Mouse (Mus musculus) ES-E14 (cell line): ENCODE measurements at regions not wholly inside any gene's neighbourhood (a gene's known extent, or its start where the extent isn't known, plus 50 kb on each side); places are given as distances from the start of the nearest gene placed in this dataset.

Source experiments
- DNase-seq: peaks from one replicate; pipeline ENCODE4 v3.0.0-alpha.2; 2013; ENCODE audit warnings: low read depth, low spot score
- H3K27ac ChIP-seq: 2 replicates; pipeline ENCODE4 v1.5.1; 2012; ENCODE audit warnings: low read depth, mild to moderate bottlenecking, low read length, moderate library complexity, mixed read lengths; ENCODE audit not compliant: poor library complexity, insufficient read depth, severe bottlenecking
- H3K36me3 ChIP-seq: 2 replicates; pipeline ENCODE4 v1.6.1; 2012; ENCODE audit warnings: mild to moderate bottlenecking, low read length, moderate library complexity, mixed read lengths; ENCODE audit not compliant: control insufficient read depth, poor library complexity, insufficient read depth, severe bottlenecking
- H3K4me1 ChIP-seq, 2 experiments: fragments of 150-350 bp in 1 of 2; sonication (generic) in 1 of 2; 2 replicates each; pipeline ENCODE4 v1.6.1; 2012; ENCODE audit warnings: low read length in 2 of 2, mild to moderate bottlenecking in 1 of 2, mixed read lengths in 1 of 2; ENCODE audit not compliant: control insufficient read depth in 2 of 2, insufficient read depth in 2 of 2, poor library complexity in 1 of 2
- H3K4me3 ChIP-seq, 2 experiments: fragments of 150-350 bp in 1 of 2; sonication (generic) in 1 of 2; 2 replicates each; pipeline ENCODE4 v1.5.1; 2012; ENCODE audit warnings: low read length in 2 of 2, low read depth in 1 of 2, mild to moderate bottlenecking in 1 of 2, mixed read lengths in 1 of 2; ENCODE audit not compliant: insufficient read depth in 1 of 2, poor library complexity in 1 of 2, severe bottlenecking in 1 of 2
- H3K9ac ChIP-seq: 2 replicates; pipeline ENCODE4 v1.6.1; 2012; ENCODE audit warnings: low read depth, mild to moderate bottlenecking, low read length, mixed read lengths; ENCODE audit not compliant: poor library complexity, insufficient read depth, severe bottlenecking
- H3K9me3 ChIP-seq: fragments of 150-350 bp; sonication (generic); 2 replicates; pipeline ENCODE4 v1.6.1; 2012; ENCODE audit warnings: low read depth, mild to moderate bottlenecking, low read length; ENCODE audit not compliant: control insufficient read depth, insufficient read depth
- CHD2 ChIP-seq: IDR thresholded peaks from 2 replicates; pipeline ENCODE4 v1.6.1; 2014; ENCODE audit warnings: mild to moderate bottlenecking, low read depth, low read length, inconsistent platforms
- HCFC1 ChIP-seq: IDR thresholded peaks from 2 replicates; pipeline ENCODE4 v1.6.1; 2012; ENCODE audit warnings: low read length, inconsistent platforms, borderline replicate concordance; ENCODE audit not compliant: insufficient read depth
- MAFK ChIP-seq: IDR thresholded peaks from 2 replicates; pipeline ENCODE4 v1.6.1; 2014; ENCODE audit warnings: mild to moderate bottlenecking, low read depth, low read length, inconsistent platforms; ENCODE audit not compliant: insufficient read depth
- ZC3H11A ChIP-seq: IDR thresholded peaks from 2 replicates; pipeline ENCODE4 v1.6.1; 2012; ENCODE audit warnings: low read depth, mild to moderate bottlenecking, inconsistent platforms, low read length, borderline replicate concordance
- ZNF384 ChIP-seq: IDR thresholded peaks from 2 replicates; pipeline ENCODE4 v1.6.1; 2012; ENCODE audit warnings: low read depth, low read length, inconsistent platforms
- in situ Hi-C, 2 experiments: fragments of 600-800 bp; cut with MboI; formaldehyde crosslinking; loops; one replicate each; pipeline ENCODE4 v1.15.1; 2025; ENCODE audit warnings: low sequenced_read_pairs in 2 of 2, inconsistent platforms in 1 of 2; ENCODE audit not compliant: unreplicated experiment in 2 of 2

DNA sequence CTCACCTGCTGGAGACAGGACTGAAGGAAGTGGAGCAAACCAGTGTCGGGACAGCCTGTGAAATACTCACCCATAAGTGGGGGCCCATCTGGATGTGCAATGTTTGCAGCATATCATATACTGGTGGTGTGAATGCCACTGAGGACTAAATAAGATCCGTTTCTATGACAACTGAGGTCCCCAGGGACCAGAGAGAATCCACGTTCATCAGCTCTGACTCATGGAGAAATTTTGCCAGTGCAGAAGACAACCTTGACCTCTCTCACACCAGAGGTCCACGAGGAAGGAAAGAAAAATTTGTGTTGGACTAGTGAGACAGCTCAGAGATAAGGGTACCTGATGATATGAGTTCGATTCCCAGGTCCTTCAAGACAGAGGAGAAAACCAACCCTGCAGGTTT lies 73.6 kb downstream of the Spesp1 start:
- no peak for DNase-seq
- in situ Hi-C loops: no loop called here
- no peak overlapping the region for H3K9ac ChIP-seq
- no peak overlapping the region for H3K4me3 ChIP-seq
- no peak for TF ChIP-seq CHD2
- no peak for TF ChIP-seq ZC3H11A
- no peak for TF ChIP-seq ZNF384
- TF ChIP-seq HCFC1: no peak
- no peak for TF ChIP-seq MAFK
- H3K27ac ChIP-seq: no peak overlapping the region
- no peaks in the 10 kb centered on the region for H3K4me1 ChIP-seq
- H3K36me3 ChIP-seq: no peaks in the 10 kb centered on the region
- H3K9me3 ChIP-seq: no peaks in the 10 kb centered on the region

DNA sequence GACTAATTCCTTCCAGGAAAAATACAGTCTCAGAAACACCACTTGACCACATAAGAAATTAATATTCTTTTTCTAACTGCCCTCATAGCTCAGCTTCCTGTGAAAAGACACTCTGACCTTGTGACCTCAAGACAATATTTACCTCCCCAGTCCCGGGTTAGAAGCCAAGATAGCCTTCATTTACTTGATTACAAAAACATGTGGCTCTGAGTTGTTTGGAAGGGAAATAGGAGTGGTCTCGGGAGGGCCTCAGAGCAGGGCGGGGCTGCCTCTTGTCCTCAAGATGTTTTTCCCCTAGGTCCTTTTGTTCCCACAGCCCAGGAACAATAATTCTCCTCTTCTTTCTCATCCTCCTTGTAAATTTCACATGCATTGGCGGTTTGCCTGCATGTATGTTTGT lies 76.7 kb downstream of the Spesp1 start:
- no peak overlapping the region for H3K4me3 ChIP-seq
- in situ Hi-C loops: no loop called here
- no peak overlapping the region for H3K9ac ChIP-seq
- H3K4me1 ChIP-seq: peaks cover 0 to 4% of the 10 kb centered on the region in 2 experiments; a peak in 2 of 4 replicates
- TF ChIP-seq ZC3H11A (no peak), CHD2 (no peak), ZNF384 (no peak), HCFC1 (no peak), MAFK (no peak)
- no peaks in the 10 kb centered on the region for H3K36me3 ChIP-seq
- H3K27ac ChIP-seq: no peak overlapping the region
- no peak for DNase-seq
- no peaks in the 10 kb centered on the region for H3K9me3 ChIP-seq

DNA sequence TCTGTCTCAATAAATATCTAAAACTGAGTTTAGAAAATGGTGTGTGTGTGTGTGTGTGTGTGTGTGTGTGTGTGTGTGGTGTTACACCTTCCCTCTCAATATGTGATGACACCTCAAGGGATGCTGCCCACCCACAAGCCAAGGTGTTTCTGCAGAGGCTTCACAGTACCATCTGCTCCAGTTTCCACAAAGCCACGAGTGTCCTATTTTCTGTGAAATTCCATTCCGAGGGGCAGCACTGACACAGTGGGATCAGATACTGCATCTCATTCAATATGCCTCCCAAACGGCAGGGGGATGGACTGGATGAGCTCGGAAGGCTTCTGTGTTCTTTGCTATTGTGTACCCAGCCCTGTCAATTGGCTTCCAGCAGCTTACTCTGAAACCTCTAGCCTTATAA lies 78.5 kb downstream of the Spesp1 start:
- H3K4me3 ChIP-seq: no peak overlapping the region
- H3K27ac ChIP-seq: no peak overlapping the region
- peaks cover 0 to 10% of the 10 kb centered on the region in 2 experiments; a peak in 2 of 4 replicates for H3K4me1 ChIP-seq
- no peak for TF ChIP-seq ZC3H11A
- no peak for TF ChIP-seq HCFC1
- TF ChIP-seq MAFK: no peak
- TF ChIP-seq ZNF384: no peak
- no peak for TF ChIP-seq CHD2
- no peaks in the 10 kb centered on the region for H3K36me3 ChIP-seq
- no peak for DNase-seq
- no peak overlapping the region for H3K9ac ChIP-seq
- in situ Hi-C loops: no loop called here
- H3K9me3 ChIP-seq: no peaks in the 10 kb centered on the region

DNA sequence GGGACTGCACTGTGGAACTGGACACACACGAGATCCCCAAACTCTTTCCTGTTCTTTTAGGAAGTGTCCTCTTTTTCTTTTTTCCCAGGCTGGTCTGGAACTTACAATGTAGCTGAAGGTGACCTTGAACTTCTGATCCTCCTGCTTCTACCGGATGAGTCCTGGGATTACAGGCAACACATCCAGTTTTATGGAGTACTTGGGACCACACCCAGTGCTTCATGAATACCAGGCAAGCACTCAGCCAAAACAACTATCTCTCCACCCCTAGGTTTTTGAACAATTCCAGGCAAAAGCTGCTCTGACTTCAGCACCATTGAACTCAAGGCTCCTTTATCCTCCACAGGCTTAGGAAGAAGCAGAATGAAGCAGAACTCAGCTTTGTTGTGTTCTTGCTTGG lies 79.7 kb downstream of the Spesp1 start:
- H3K4me3 ChIP-seq: no peak overlapping the region
- H3K27ac ChIP-seq: no peak overlapping the region; the same call in 1 of the 2 replicates
- H3K4me1 ChIP-seq: peaks cover 0 to 12% of the 10 kb centered on the region in 2 experiments; a peak in 2 of 4 replicates
- TF ChIP-seq MAFK (no peak), CHD2 (no peak), ZNF384 (no peak), ZC3H11A (no peak), HCFC1 (no peak)
- in situ Hi-C loops: no loop called here
- no peaks in the 10 kb centered on the region for H3K36me3 ChIP-seq
- H3K9me3 ChIP-seq: no peaks in the 10 kb centered on the region
- H3K9ac ChIP-seq: no peak overlapping the region
- DNase-seq: peak; percentile 63

DNA sequence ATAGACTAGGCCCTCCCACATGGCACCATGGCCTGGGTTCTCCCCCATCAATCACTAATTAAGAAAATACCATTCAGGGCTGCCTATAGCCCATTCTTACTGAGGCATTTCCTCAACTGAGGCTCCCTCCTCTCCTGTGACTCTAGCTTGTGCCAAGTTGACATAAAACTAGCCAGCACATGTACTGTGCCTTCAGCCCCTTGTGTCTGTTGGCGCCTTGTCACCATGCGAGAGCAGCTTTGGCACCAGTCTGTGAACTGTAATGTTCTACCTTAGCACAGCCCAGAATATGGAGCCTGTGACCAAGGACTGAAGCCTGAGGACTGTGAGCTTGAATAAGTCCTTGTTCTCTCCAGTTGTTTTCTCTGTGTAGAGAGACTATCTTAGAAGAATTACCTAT lies 75.0 kb upstream of the Glce start:
- Histone ChIP-seq H3K9ac (no peak overlapping the region), H3K4me1 (peaks cover 0 to 17% of the 10 kb centered on the region in 2 experiments; a peak in 2 of 4 replicates), H3K27ac (no peak overlapping the region), H3K9me3 (no peaks in the 10 kb centered on the region), H3K4me3 (no peak overlapping the region), H3K36me3 (no peaks in the 10 kb centered on the region)
- in situ Hi-C loops: no loop called here
- TF ChIP-seq ZNF384: no peak
- TF ChIP-seq HCFC1: no peak
- TF ChIP-seq ZC3H11A: no peak
- TF ChIP-seq MAFK: no peak
- TF ChIP-seq CHD2: no peak
- no peak for DNase-seq
